Mouse (Mus musculus) forebrain, embryonic 14.5 days (tissue): Measurements from ENCODE around the gene Gm498. TPM values are rescaled to one million over a fixed set of nuclear protein-coding genes. Genes with fewer than 3 reads are reported as not detected.
A peak's percentile ranks its signal among the peaks of the same experiment; 100 is the strongest.

ENCODE experiments used
- ATAC-seq: fragments of 200-750 bp; cut with Nextera tagmentation; 2 replicates; pipeline ENCODE4 v1.8.0; 2017; ENCODE audit warnings: mild to moderate bottlenecking, moderate library complexity
- DNase-seq: peaks from one replicate; pipeline ENCODE4 v3.0.0-alpha.2; 2015; ENCODE audit warnings: low spot score
- H3K27ac ChIP-seq: fragments of 300-500 bp; sonication (generic); 2 replicates; pipeline ENCODE4 v1.5.1; 2014; ENCODE audit warnings: low read depth, mild to moderate bottlenecking, control low read depth, low read length, moderate library complexity
- H3K27me3 ChIP-seq: fragments of 300-500 bp; sonication (generic); replicated peaks from 2 replicates; pipeline ENCODE4 v1.6.1; 2014; ENCODE audit warnings: low read length, control low read depth, mixed read lengths; ENCODE audit not compliant: control insufficient read depth, insufficient read depth
- H3K36me3 ChIP-seq: fragments of 300-500 bp; sonication (generic); 2 replicates; pipeline ENCODE4 v1.6.1; 2014; ENCODE audit warnings: low read length, control low read depth; ENCODE audit not compliant: control insufficient read depth, insufficient read depth
- H3K4me1 ChIP-seq: fragments of 300-500 bp; sonication (generic); 2 replicates; pipeline ENCODE4 v1.6.1; 2014; ENCODE audit warnings: antibody characterized with exemption, low read length, control low read depth; ENCODE audit not compliant: control insufficient read depth, insufficient read depth
- H3K4me2 ChIP-seq: fragments of 300-500 bp; sonication (generic); 2 replicates; pipeline ENCODE4 v1.6.1; 2014; ENCODE audit warnings: mild to moderate bottlenecking, control low read depth, low read length
- H3K4me3 ChIP-seq: fragments of 300-500 bp; sonication (generic); 2 replicates; pipeline ENCODE4 v1.5.1; 2014; ENCODE audit warnings: low read depth, low read length, control low read depth
- H3K9ac ChIP-seq: fragments of 300-500 bp; sonication (generic); 2 replicates; pipeline ENCODE4 v1.6.1; 2014; ENCODE audit warnings: mild to moderate bottlenecking, low read length, control low read depth, moderate library complexity
- H3K9me3 ChIP-seq: fragments of 300-500 bp; sonication (generic); replicated peaks from 2 replicates; pipeline ENCODE4 v1.6.1; 2016; ENCODE audit warnings: low read length, control low read depth, mixed read lengths; ENCODE audit not compliant: control insufficient read depth
- WGBS: fragments of 180-500 bp; shearing (Covaris S2); extraction: QIAGEN DNeasy Blood & Tissue Kit; methylation state at CpG from one replicate; pipeline ENCODE4 v1.1.7; 2014; 5-methylcytosine and 5-hydroxymethylcytosine counted together
- polyA plus RNA-seq: library from polyadenylated mRNA; unstranded; fragments of >200 nt; fragmentation: Nextera tagmentation; extraction: Ambion mirVana; gene quantifications from 2 replicates; pipeline ENCODE4 v1.2.1, GENCODE M21; 2014

The Gm498 gene
- polyA plus RNA-seq, 1 experiment from 2014 or later: not detected

- Histone ChIP-seq H3K4me3 (no peak overlapping the region), H3K27ac (no peak overlapping the region), H3K9ac (peak overlapping the region; percentile 13; the same call in 1 of the 2 replicates), H3K4me1 (peaks cover 13% of the 10 kb centered on the region), H3K36me3 (peaks cover 5% of the 10 kb centered on the region), H3K4me2 (no peak overlapping the region), H3K27me3 (no peaks in the 10 kb centered on the region), H3K9me3 (no peaks in the 10 kb centered on the region)
- ATAC-seq (no peak), DNase-seq (no peak)
- 82% methylated on average over 8 of the region's 8 CpGs for WGBS
Measured at GRCm38 (mm10) chr7:143832196-143832595, 34.4 kb upstream of the Gm498 start.

GRCm38 (mm10) chr7:143832611-143833010 lies 34.0 kb upstream of the Gm498 start:
- H3K4me2 ChIP-seq: no peak overlapping the region
- no peak overlapping the region for H3K4me3 ChIP-seq
- H3K9ac ChIP-seq: no peak overlapping the region
- no peak for DNase-seq
- H3K4me1 ChIP-seq: peaks cover 13% of the 10 kb centered on the region
- H3K27me3 ChIP-seq: no peaks in the 10 kb centered on the region
- ATAC-seq: no peak
- WGBS: 92% methylated on average over 2 of the region's 2 CpGs
- H3K36me3 ChIP-seq: peaks cover 9% of the 10 kb centered on the region
- H3K27ac ChIP-seq: no peak overlapping the region
- H3K9me3 ChIP-seq: no peaks in the 10 kb centered on the region

- H3K4me1 ChIP-seq: peaks cover 13% of the 10 kb centered on the region
- no peak overlapping the region for H3K4me2 ChIP-seq
- H3K9ac ChIP-seq: no peak overlapping the region
- H3K36me3 ChIP-seq: peaks cover 20% of the 10 kb centered on the region
- no peak overlapping the region for H3K4me3 ChIP-seq
- no peaks in the 10 kb centered on the region for H3K27me3 ChIP-seq
- no peak overlapping the region for H3K27ac ChIP-seq
- ATAC-seq (no peak), DNase-seq (no peak)
- WGBS: 83% methylated on average over 6 of the region's 6 CpGs
- H3K9me3 ChIP-seq: no peaks in the 10 kb centered on the region
Measured at GRCm38 (mm10) chr7:143833581-143834190, 33.0 kb upstream of the Gm498 start.

GRCm38 (mm10) chr7:143834316-143834715 lies 32.3 kb upstream of the Gm498 start:
- H3K4me2 ChIP-seq: no peak overlapping the region
- H3K27ac ChIP-seq: no peak overlapping the region
- no peak overlapping the region for H3K9ac ChIP-seq
- no peaks in the 10 kb centered on the region for H3K27me3 ChIP-seq
- DNase-seq: no peak
- no peak overlapping the region for H3K4me3 ChIP-seq
- no peaks in the 10 kb centered on the region for H3K9me3 ChIP-seq
- no peak for ATAC-seq
- WGBS: 90% methylated on average over 2 of the region's 2 CpGs
- H3K4me1 ChIP-seq: peaks cover 13% of the 10 kb centered on the region
- peaks cover 26% of the 10 kb centered on the region for H3K36me3 ChIP-seq

- H3K27me3 ChIP-seq: no peaks in the 10 kb centered on the region
- no peaks in the 10 kb centered on the region for H3K9me3 ChIP-seq
- ATAC-seq (no peak), DNase-seq (no peak)
- no peak overlapping the region for H3K27ac ChIP-seq
- H3K9ac ChIP-seq: no peak overlapping the region
- H3K4me1 ChIP-seq: peaks cover 13% of the 10 kb centered on the region
- 82% methylated on average over 3 of the region's 3 CpGs for WGBS
- no peak overlapping the region for H3K4me3 ChIP-seq
- H3K36me3 ChIP-seq: peaks cover 30% of the 10 kb centered on the region
- no peak overlapping the region for H3K4me2 ChIP-seq
Measured at GRCm38 (mm10) chr7:143834972-143835371, 31.7 kb upstream of the Gm498 start.

- no peak overlapping the region for H3K9ac ChIP-seq
- DNase-seq (no peak), ATAC-seq (no peak)
- H3K9me3 ChIP-seq: no peaks in the 10 kb centered on the region
- no peak overlapping the region for H3K4me2 ChIP-seq
- H3K27ac ChIP-seq: no peak overlapping the region
- peaks cover 58% of the 10 kb centered on the region for H3K36me3 ChIP-seq
- 90% methylated on average over 3 of the region's 3 CpGs for WGBS
- H3K4me3 ChIP-seq: no peak overlapping the region
- no peaks in the 10 kb centered on the region for H3K27me3 ChIP-seq
- H3K4me1 ChIP-seq: no peaks in the 10 kb centered on the region
Measured at GRCm38 (mm10) chr7:143837705-143838358, 28.8 kb upstream of the Gm498 start.

- ATAC-seq (no peak), DNase-seq (no peak)
- Histone ChIP-seq H3K27me3 (no peaks in the 10 kb centered on the region), H3K36me3 (peaks cover 81% of the 10 kb centered on the region), H3K9me3 (no peaks in the 10 kb centered on the region), H3K4me2 (no peak overlapping the region), H3K4me1 (no peaks in the 10 kb centered on the region), H3K9ac (no peak overlapping the region), H3K4me3 (no peak overlapping the region), H3K27ac (no peak overlapping the region)
- WGBS: 95% methylated on average over 5 of the region's 5 CpGs
Measured at GRCm38 (mm10) chr7:143840121-143840520, 26.5 kb upstream of the Gm498 start.

- no peak overlapping the region for H3K4me2 ChIP-seq
- ATAC-seq (no peak), DNase-seq (no peak)
- 98% methylated on average over 8 of the region's 8 CpGs for WGBS
- H3K4me3 ChIP-seq: no peak overlapping the region
- no peaks in the 10 kb centered on the region for H3K9me3 ChIP-seq
- H3K36me3 ChIP-seq: peaks cover 93% of the 10 kb centered on the region
- no peak overlapping the region for H3K9ac ChIP-seq
- no peak overlapping the region for H3K27ac ChIP-seq
- no peaks in the 10 kb centered on the region for H3K4me1 ChIP-seq
- H3K27me3 ChIP-seq: no peaks in the 10 kb centered on the region
Measured at GRCm38 (mm10) chr7:143841301-143841700, 25.3 kb upstream of the Gm498 start.

GRCm38 (mm10) chr7:143848127-143848767 lies 18.4 kb upstream of the Gm498 start:
- Histone ChIP-seq H3K4me3 (no peak overlapping the region), H3K27me3 (no peaks in the 10 kb centered on the region), H3K9ac (no peak overlapping the region), H3K36me3 (peaks cover 59% of the 10 kb centered on the region), H3K27ac (no peak overlapping the region), H3K9me3 (no peaks in the 10 kb centered on the region), H3K4me2 (no peak overlapping the region), H3K4me1 (no peaks in the 10 kb centered on the region)
- ATAC-seq (no peak), DNase-seq (no peak)
- 98% methylated on average over 5 of the region's 5 CpGs for WGBS
